Mouse (Mus musculus): ENCODE results near the gene Nol4l. TPM values are rescaled to one million over a fixed set of nuclear protein-coding genes. Genes with fewer than 3 reads are reported as not detected.

The Nol4l gene
- polyA plus RNA-seq, 1 experiment from 2014 or later: 43.9 TPM

DNA sequence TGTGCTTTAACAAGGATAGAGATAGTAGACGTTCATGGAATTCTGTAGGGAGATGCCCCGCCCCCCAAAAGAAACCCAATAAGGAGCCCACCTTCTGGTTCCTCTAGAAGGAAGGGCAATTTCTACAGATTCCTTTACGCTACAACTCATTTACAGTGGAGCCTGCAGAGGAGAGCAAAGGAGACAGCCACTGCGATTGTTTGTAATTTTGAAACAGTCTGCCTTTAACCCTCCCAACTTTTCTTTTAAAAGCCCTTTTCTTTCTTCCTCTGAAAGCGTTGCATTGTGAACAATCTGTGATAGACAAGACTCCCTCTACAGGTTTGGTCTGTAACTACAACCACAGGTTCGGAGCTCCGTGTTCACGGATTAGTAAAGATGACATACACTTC is 83.8 kb downstream of the Nol4l start:
- H3K27me3 ChIP-seq: no peaks in the 10 kb centered on the region
- H3K36me3 ChIP-seq: no peaks in the 10 kb centered on the region
- peak overlapping the region; percentile 95 for H3K4me3 ChIP-seq (replicated peaks)
- WGBS: under 1% methylated on average over 8 of the region's 8 CpGs
- peak overlapping the region; percentile 98 for H3K27ac ChIP-seq
- peaks cover 28% of the 10 kb centered on the region for H3K4me1 ChIP-seq (replicated peaks)
- H3K9me3 ChIP-seq: no peaks in the 10 kb centered on the region
- ATAC-seq: no peak
- peak overlapping the region; percentile 92 for H3K4me2 ChIP-seq (replicated peaks)
- peak overlapping the region; percentile 97 for H3K9ac ChIP-seq (replicated peaks)

- peak; percentile 70 for ATAC-seq
- H3K4me1 ChIP-seq (replicated peaks): peaks cover 35% of the 10 kb centered on the region
These were observed 84.4 kb downstream of the Nol4l start for GRCm38 (mm10) chr2:153445137-153446016.

GRCm38 (mm10) chr2:153444254-153445136 is 85.3 kb downstream of the Nol4l start:
- H3K27me3 ChIP-seq: no peaks in the 10 kb centered on the region
- WGBS: 2% methylated on average over 30 of the region's 64 CpGs
- peaks cover 40% of the 10 kb centered on the region for H3K4me1 ChIP-seq (replicated peaks)

More at GRCm38 (mm10) chr2:153445137-153446016, 84.4 kb downstream of the Nol4l start:
- Histone ChIP-seq H3K4me3 (replicated peaks) (peak overlapping the region; percentile 95), H3K27ac (peak overlapping the region; percentile 98), H3K27me3 (no peaks in the 10 kb centered on the region), H3K9ac (replicated peaks) (peak overlapping the region; percentile 97), H3K9me3 (no peaks in the 10 kb centered on the region), H3K4me2 (replicated peaks) (peak overlapping the region; percentile 92), H3K36me3 (no peaks in the 10 kb centered on the region)
- WGBS: under 1% methylated on average over 59 of the region's 59 CpGs

DNA sequence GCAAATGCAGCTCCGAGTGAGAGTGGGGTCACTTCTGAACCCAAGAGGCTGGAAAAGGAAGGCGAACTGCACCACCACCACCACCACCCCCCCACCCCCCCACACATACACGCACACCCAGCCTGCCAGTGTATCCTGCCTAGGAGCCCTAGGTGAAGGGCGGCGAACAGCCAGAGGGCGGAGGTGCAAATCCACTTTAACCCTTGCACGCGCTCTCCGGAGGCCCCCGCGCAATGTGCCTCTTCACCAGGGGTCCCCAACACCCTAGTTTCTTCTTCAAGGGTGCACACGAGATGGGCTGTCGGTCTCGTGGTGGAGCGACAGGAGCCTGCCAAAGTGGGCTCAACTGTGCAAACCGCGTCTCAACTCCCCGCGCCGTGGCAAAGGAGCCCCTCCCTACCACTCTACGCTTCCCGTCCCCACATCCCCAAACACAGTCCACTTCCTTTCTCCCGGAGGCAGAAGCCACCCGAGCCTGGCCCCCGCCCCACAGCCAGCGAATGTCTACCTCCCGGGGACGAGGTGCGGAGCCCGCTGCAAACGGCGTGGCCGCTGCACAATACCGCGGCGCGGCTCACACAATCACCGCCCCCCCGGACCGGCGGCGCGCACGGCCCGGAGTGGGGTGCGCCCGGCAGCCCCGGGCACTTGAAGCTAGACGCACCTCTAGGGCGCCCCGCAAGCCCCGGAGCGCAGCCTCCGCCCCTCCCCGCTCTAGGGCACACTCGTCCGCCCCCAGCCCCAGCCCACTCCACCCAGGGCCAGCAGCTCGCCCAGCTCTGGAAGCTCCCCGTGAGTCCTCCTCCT is 86.1 kb downstream of the Nol4l start:
- under 1% methylated on average over 40 of the region's 59 CpGs for WGBS
- Histone ChIP-seq H3K9me3 (no peaks in the 10 kb centered on the region), H3K4me1 (replicated peaks) (peaks cover 43% of the 10 kb centered on the region), H3K9ac (replicated peaks) (peak overlapping the region; percentile 97), H3K4me2 (replicated peaks) (peak overlapping the region; percentile 92), H3K36me3 (no peaks in the 10 kb centered on the region), H3K4me3 (replicated peaks) (peak overlapping the region; percentile 95), H3K27ac (peak overlapping the region; percentile 98), H3K27me3 (no peaks in the 10 kb centered on the region)
- peak; percentile 69 for ATAC-seq

More at GRCm38 (mm10) chr2:153444254-153445136, 85.3 kb downstream of the Nol4l start:
- Histone ChIP-seq H3K4me2 (replicated peaks) (peak overlapping the region; percentile 92), H3K36me3 (no peaks in the 10 kb centered on the region), H3K27ac (peak overlapping the region; percentile 98), H3K4me3 (replicated peaks) (peak overlapping the region; percentile 95), H3K9me3 (no peaks in the 10 kb centered on the region), H3K9ac (replicated peaks) (peak overlapping the region; percentile 97)
- ATAC-seq: peak; percentile 71

- WGBS: 1% methylated on average over 5 of the region's 5 CpGs
- no peaks in the 10 kb centered on the region for H3K27me3 ChIP-seq
- no peaks in the 10 kb centered on the region for H3K9me3 ChIP-seq
- peak overlapping the region; percentile 98 for H3K27ac ChIP-seq
- no peak for ATAC-seq
- peaks cover 53% of the 10 kb centered on the region for H3K4me1 ChIP-seq (replicated peaks)
- no peaks in the 10 kb centered on the region for H3K36me3 ChIP-seq
- peak overlapping the region; percentile 97 for H3K9ac ChIP-seq (replicated peaks)
- peak overlapping the region; percentile 92 for H3K4me2 ChIP-seq (replicated peaks)
- peak overlapping the region; percentile 95 for H3K4me3 ChIP-seq (replicated peaks)
These were observed 87.1 kb downstream of the Nol4l start for GRCm38 (mm10) chr2:153442720-153443119.

GRCm38 (mm10) chr2:153441228-153441627 is 88.5 kb downstream of the Nol4l start:
- Histone ChIP-seq H3K27ac (0 out of 2 replicates have a peak overlapping the region, but pooled peaks have one; percentile 4), H3K36me3 (peaks cover 4% of the 10 kb centered on the region; the same call in 1 of the 2 replicates), H3K4me2 (replicated peaks) (peak overlapping the region; percentile 92), H3K4me3 (replicated peaks) (peak overlapping the region; percentile 95; the same call in 1 of the 2 replicates), H3K9me3 (no peaks in the 10 kb centered on the region), H3K4me1 (replicated peaks) (peaks cover 62% of the 10 kb centered on the region), H3K27me3 (no peaks in the 10 kb centered on the region), H3K9ac (replicated peaks) (peak overlapping the region; percentile 97; the same call in 1 of the 2 replicates)
- ATAC-seq: no peak
- WGBS: 42% methylated on average over 3 of the region's 3 CpGs

GRCm38 (mm10) chr2:153440755-153441154 is 89.0 kb downstream of the Nol4l start:
- Histone ChIP-seq H3K4me3 (replicated peaks) (0 out of 2 replicates have a peak overlapping the region, but pooled peaks have one; percentile 95), H3K36me3 (peaks cover 9% of the 10 kb centered on the region), H3K9ac (replicated peaks) (peak overlapping the region; percentile 97; the same call in 1 of the 2 replicates), H3K9me3 (no peaks in the 10 kb centered on the region), H3K4me1 (replicated peaks) (peaks cover 67% of the 10 kb centered on the region), H3K27me3 (no peaks in the 10 kb centered on the region), H3K27ac (0 out of 2 replicates have a peak overlapping the region, but pooled peaks have one; percentile 4), H3K4me2 (replicated peaks) (peak overlapping the region; percentile 92)
- no peak for ATAC-seq
- WGBS: 81% methylated on average over 2 of the region's 2 CpGs

GRCm38 (mm10) chr2:153437306-153437659 is 92.5 kb downstream of the Nol4l start:
- no peaks in the 10 kb centered on the region for H3K27me3 ChIP-seq
- H3K4me2 ChIP-seq (replicated peaks): peak overlapping the region; percentile 11
- H3K9me3 ChIP-seq: no peaks in the 10 kb centered on the region
- no peak overlapping the region; the same call in 1 of the 2 replicates for H3K9ac ChIP-seq (replicated peaks)
- no peak for ATAC-seq
- no peak overlapping the region for H3K4me3 ChIP-seq (replicated peaks)
- H3K27ac ChIP-seq: peak overlapping the region; percentile 19
- 44% methylated on average over 2 of the region's 2 CpGs for WGBS
- H3K4me1 ChIP-seq (replicated peaks): peaks cover 90% of the 10 kb centered on the region
- H3K36me3 ChIP-seq: peaks cover 39% of the 10 kb centered on the region

GRCm38 (mm10) chr2:153436641-153437305 is 93.0 kb downstream of the Nol4l start:
- Histone ChIP-seq H3K4me1 (replicated peaks) (peaks cover 86% of the 10 kb centered on the region), H3K9ac (replicated peaks) (no peak overlapping the region; the same call in 1 of the 2 replicates), H3K27ac (peak overlapping the region; percentile 19), H3K9me3 (no peaks in the 10 kb centered on the region), H3K4me3 (replicated peaks) (no peak overlapping the region), H3K36me3 (peaks cover 44% of the 10 kb centered on the region), H3K27me3 (no peaks in the 10 kb centered on the region), H3K4me2 (replicated peaks) (peak overlapping the region; percentile 11; the same call in 1 of the 2 replicates)
- ATAC-seq: no peak
- WGBS: 53% methylated on average over 6 of the region's 6 CpGs

- whole genome bisulfite sequencing: 13% methylated on average over 9 of the region's 9 CpGs
- no peak overlapping the region for H3K9ac ChIP-seq (replicated peaks)
- no peak overlapping the region for H3K4me3 ChIP-seq (replicated peaks)
- ATAC-seq: no peak
- 0 out of 2 replicates have a peak overlapping the region, but pooled peaks have one; percentile 1 for H3K27ac ChIP-seq
- H3K4me2 ChIP-seq (replicated peaks): no peak overlapping the region
- peaks cover 60% of the 10 kb centered on the region for H3K36me3 ChIP-seq
- no peaks in the 10 kb centered on the region for H3K27me3 ChIP-seq
- H3K4me1 ChIP-seq (replicated peaks): peaks cover 70% of the 10 kb centered on the region
- H3K9me3 ChIP-seq: no peaks in the 10 kb centered on the region
These were observed 94.6 kb downstream of the Nol4l start for GRCm38 (mm10) chr2:153434880-153435831.
